Mouse (Mus musculus): ENCODE data around the gene Dcbld1.

- TF ChIP-seq CTCF (IDR thresholded peaks at IDR 0.05; ENCODE audit: borderline replicate concordance, extremely low read depth, insufficient read depth, insufficient read length) (no peak), POLR2A (IDR thresholded peaks at IDR 0.05; ENCODE audit: borderline replicate concordance, extremely low read depth, insufficient read depth, insufficient read length, poor library complexity, severe bottlenecking) (no peak)
Observed at GRCm38 (mm10) chr10:52194957-52195852, 38.2 kb upstream of the Dcbld1 start, which contains the start of gene Ros1.

Measured in brain, embryonic 14.5 days (tissue).